Mouse (Mus musculus) erythroblast, adult 5-6 weeks (primary cell): Measurements from ENCODE around the gene Fzr1. TPM values are rescaled to one million over a fixed set of nuclear protein-coding genes. Genes with fewer than 3 reads are reported as not detected.

Experiments used
- ATAC-seq: replicated peaks from 2 replicates; pipeline ENCODE4 v1.8.0; 2016; ENCODE audit warnings: moderate number of reproducible peaks, mild to moderate bottlenecking, moderate TSS enrichment, inconsistent platforms; ENCODE audit not compliant: poor library complexity, low FRiP score, severe bottlenecking
- total RNA-seq, 2 experiments: library from RNA; stranded (forward) in 1 of 2; stranded (reverse) in 1 of 2; fragments of 150-400 nt in 1 of 2; fragments of 200-764, 138-1000 nt in 1 of 2; gene quantifications; 2 replicates each; pipeline versions ENCODE4 v1.2.3 to v1.2.4; 2015 to 2017; ENCODE audit warnings: low replicate concordance in 2 of 2

Gene Fzr1
- total RNA-seq, 2 experiments from 2014 or later = 286 to 486 TPM

DNA sequence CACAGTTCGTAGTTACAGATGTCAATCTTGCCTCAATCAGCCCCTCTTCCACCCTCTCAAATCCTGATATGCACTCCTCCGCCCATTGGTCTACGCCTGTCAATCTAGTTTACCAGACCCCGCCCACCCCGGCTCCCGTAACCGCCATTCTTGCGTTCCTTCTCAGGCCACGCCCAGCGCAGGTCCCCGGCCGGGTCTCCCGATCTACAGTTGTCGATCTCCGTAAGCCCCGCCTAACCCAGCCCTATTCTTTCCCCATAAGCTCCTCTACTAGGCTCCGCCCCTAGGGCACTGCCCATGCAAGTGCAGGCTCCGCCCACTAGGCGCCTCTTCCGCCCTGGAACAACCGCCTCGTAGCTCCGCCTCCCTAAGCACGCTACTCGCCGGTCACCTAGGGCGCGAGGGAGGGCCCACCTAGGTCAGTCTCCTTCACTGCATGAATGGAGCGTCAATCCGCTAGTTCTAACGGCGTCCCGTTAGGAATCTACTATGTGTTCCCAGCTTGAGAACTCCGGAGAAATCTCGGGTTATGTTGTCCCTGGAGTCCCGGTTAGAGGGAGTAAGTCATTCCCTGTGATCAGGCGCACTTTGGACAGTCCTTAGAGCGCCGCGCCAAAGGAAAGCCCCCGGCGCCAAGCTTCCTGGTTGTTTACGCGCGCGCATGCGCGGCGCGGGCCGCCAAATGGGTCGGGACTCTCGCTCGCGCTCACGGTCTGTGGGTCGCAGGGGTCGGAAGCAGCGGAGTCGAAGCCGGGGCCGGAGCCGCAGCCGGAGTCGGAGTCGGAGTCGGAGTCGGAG, 57.6 kb downstream of the Fzr1 start, which contains the start of gene Cactin:
TSS of gene Cactin (plus strand) at position 554 of the 798 bp plus-strand sequence.
- ATAC-seq = peak; percentile 80

DNA sequence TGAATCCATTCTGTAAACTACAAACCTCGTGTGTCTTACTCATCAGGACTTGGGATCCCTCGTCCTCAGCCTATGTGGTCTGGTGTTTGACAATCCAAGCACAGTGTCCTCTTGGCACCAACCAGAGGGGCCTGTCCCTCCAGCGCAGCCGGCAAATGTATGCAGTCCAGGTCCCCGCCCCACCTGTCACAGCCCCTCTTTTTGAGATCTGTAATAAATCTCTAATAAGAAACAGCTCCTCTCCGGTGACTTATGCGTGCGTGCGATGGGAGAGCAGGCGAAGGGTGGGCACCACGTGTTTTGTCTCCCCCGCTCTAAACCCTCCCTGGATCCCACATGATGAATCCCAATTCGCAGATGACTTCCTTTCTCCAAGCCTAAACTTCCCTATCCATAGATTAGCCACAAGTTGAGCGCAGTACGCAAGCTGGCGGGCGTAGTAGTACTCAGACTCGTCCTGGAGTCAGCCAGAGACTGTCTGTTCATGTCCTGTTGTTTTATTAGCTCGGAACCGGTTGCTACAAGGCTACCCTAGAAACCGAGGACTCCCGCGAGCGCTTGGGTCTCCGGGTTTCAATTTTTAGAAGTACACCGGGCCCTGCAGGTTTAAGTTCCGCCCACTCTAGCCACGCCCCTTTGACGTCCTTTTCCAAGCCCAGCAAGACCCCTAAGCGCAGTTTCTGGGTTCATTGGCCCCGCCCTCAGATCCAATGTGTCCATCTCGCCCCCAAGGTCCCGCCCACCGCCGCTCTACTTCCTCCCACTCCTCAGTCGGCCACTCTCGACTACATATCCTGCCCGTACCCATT, 58.4 kb downstream of the Fzr1 start:
- peak; percentile 35 for ATAC-seq

DNA sequence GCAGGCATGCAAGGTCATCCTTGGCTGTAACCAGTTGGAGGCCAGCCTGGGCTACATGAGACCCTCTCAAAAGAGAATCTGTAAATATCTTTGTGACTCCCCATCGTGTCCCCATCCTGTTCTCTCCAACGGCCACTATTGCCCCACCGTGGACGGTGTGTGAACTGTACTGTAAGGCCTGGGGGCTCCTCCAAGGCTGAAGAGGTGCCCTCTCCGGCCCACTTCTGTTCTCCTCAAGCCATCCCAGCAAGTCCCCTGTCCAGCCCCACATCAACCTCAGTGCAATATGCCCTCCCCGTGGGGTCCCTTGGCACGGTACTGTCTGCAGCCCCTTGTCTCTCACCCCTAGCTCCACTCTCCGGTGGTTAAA, 59.0 kb downstream of the Fzr1 start:
- ATAC-seq = no peak

DNA sequence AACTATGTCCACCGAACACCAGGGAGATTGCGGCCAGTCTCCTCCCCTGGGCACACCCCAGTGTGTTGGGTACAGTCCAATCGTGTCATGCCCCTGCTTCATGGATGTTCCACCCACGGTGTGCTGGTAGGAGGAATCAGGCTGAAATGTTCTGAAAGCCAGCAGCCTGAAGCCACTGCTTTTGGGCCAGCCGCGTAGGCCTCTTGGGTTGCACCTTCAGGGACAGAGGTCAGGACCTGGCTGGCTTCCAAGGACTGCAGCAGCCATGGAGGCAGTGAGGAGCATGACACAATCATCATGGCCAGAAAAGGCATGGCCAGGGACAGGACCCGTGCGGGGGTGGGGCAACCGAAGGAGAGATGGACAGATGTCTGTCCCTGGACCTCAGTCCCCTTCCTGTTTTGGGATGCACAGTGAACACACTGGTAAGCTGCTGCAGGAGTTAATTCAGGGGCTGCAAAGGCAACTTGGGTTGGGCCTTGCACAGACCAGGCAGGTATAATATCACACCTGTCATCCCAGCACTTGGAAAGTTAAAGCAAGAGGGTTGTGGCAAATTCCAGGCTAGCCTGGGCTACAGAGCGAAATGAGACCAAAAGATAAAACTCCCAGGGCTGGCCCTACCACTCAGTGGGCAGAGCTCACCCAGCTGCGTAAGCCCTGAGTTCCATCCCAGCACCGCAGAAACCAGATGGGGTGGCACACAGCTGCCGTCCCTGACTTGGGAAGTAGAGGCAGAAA, 59.6 kb downstream of the Fzr1 start:
- no peak for ATAC-seq

DNA sequence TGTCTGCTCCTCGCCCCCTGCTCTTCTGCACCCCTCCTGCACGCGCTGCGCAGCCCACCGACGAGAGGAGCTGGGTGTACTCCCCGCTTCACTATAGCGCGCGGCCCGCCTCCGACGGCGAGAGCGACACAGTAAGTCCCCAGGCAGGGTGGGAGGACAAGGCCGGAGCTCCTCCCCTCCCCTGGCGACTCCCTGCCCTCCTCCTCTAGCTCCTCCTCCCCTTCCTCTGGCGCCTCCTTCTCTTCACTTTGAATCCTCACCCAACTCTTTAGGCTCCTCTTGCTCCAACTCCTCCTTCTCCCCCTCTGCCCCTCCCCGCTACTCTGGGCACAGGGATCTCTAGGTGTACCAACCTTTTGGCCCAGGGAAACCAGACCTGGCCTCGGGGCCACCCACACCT, 61.0 kb downstream of the Fzr1 start:
- ATAC-seq = no peak

DNA sequence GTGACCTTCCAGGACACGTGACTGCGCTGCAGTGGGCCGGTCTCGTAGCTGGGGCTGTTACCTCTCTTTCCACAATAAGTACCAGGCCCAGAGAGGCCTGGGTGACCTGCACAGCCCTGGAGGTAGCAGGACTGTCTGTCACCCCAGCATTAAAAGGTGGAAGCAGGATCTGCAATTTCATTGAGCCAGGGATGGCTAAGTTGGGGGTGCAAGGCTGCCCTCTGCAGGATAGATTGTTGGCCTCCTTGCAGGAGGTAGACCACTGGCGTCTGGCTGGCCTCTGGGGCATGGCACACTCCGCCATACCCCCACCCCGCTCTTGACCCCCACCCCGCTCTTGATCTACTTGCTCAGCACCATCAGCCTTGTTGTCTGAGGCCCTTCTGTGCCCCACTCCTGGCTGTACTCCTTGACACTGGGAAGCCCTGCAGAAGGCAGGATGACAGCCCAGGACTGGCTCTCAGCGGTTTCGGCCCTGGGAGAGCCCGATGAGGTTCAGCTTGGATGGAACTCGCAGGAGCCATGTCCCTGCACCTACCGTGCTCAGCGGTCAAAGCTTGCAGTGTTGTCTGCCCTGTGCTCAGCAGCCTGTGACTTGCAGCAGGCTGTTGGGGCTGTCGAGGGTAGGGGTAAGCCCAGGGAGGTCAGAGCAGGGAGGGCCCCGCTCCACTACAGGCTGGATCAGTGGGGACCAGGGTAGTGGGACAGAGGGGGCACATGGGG, 61.8 kb downstream of the Fzr1 start:
- no peak for ATAC-seq

Other genes starting within 250 kb of the Fzr1 start
Only the 30 nearest of the 34 such genes appear.
- gene Pias4, start 210.6 kb downstream of the Fzr1 start, total RNA-seq (2015; ENCODE audit: low replicate concordance) = 4.4 and 11.3 TPM in 2 replicates
- gene Pias4, start 210.6 kb downstream of the Fzr1 start, total RNA-seq (2017; ENCODE audit: low replicate concordance) = 12.3 and 19.3 TPM in 2 replicates
- 227 and 267 TPM in 2 replicates for gene Eef2, start 201.9 kb downstream of the Fzr1 start, total RNA-seq (2015; ENCODE audit: low replicate concordance)
- gene Eef2, start 201.9 kb downstream of the Fzr1 start, total RNA-seq (2017; ENCODE audit: low replicate concordance) = 388 and 458 TPM in 2 replicates
- 3.3 and 7.3 TPM in 2 replicates for gene Dapk3, start 195.5 kb downstream of the Fzr1 start, total RNA-seq (2015; ENCODE audit: low replicate concordance)
- gene Dapk3, start 195.5 kb downstream of the Fzr1 start, total RNA-seq (2017; ENCODE audit: low replicate concordance) = 10.8 and 11.8 TPM in 2 replicates
- not detected in 2 replicates for gene 4930442H23Rik, start 194.7 kb downstream of the Fzr1 start, total RNA-seq (2015; ENCODE audit: low replicate concordance)
- not detected in 2 replicates for gene 4930442H23Rik, start 194.7 kb downstream of the Fzr1 start, total RNA-seq (2017; ENCODE audit: low replicate concordance)
- not detected in 2 replicates for gene Nmrk2, start 176.5 kb downstream of the Fzr1 start, total RNA-seq (2015; ENCODE audit: low replicate concordance)
- not detected in 2 replicates for gene Nmrk2, start 176.5 kb downstream of the Fzr1 start, total RNA-seq (2017; ENCODE audit: low replicate concordance)
- not detected in 2 replicates for gene Atcay, start 147.7 kb downstream of the Fzr1 start, total RNA-seq (2015; ENCODE audit: low replicate concordance)
- not detected in 2 replicates for gene Atcay, start 147.7 kb downstream of the Fzr1 start, total RNA-seq (2017; ENCODE audit: low replicate concordance)
- gene Zfr2, start 145.4 kb downstream of the Fzr1 start, total RNA-seq (2015; ENCODE audit: low replicate concordance) = not detected in 2 replicates
- not detected in 2 replicates for gene Zfr2, start 145.4 kb downstream of the Fzr1 start, total RNA-seq (2017; ENCODE audit: low replicate concordance)
- gene Matk, start 125.6 kb downstream of the Fzr1 start, total RNA-seq (2015; ENCODE audit: low replicate concordance) = 0.42 and 0.96 TPM in 2 replicates
- 4.3 TPM in 2 replicates for gene Matk, start 125.6 kb downstream of the Fzr1 start, total RNA-seq (2017; ENCODE audit: low replicate concordance)
- gene Mrpl54, start 111.6 kb downstream of the Fzr1 start, total RNA-seq (2015; ENCODE audit: low replicate concordance) = 6.3 and 56.3 TPM in 2 replicates
- 23.1 and 36.6 TPM in 2 replicates for gene Mrpl54, start 111.6 kb downstream of the Fzr1 start, total RNA-seq (2017; ENCODE audit: low replicate concordance)
- gene Apba3, start 111.6 kb downstream of the Fzr1 start, total RNA-seq (2015; ENCODE audit: low replicate concordance) = 3.3 and 4.4 TPM in 2 replicates
- gene Apba3, start 111.6 kb downstream of the Fzr1 start, total RNA-seq (2017; ENCODE audit: low replicate concordance) = 4.3 and 10.8 TPM in 2 replicates
- 3.3 TPM in 1 of 2 replicates, not detected in the other for gene Tjp3, start 86.9 kb downstream of the Fzr1 start, total RNA-seq (2015; ENCODE audit: low replicate concordance)
- gene Tjp3, start 86.9 kb downstream of the Fzr1 start, total RNA-seq (2017; ENCODE audit: low replicate concordance) = 0.60 and 1.7 TPM in 2 replicates
- gene Pip5k1c, start 85.6 kb downstream of the Fzr1 start, total RNA-seq (2015; ENCODE audit: low replicate concordance) = 9.6 and 11.3 TPM in 2 replicates
- 10.8 and 11.3 TPM in 2 replicates for gene Pip5k1c, start 85.6 kb downstream of the Fzr1 start, total RNA-seq (2017; ENCODE audit: low replicate concordance)
- gene Cactin, start 57.4 kb downstream of the Fzr1 start, total RNA-seq (2015; ENCODE audit: low replicate concordance) = 5.6 and 6.1 TPM in 2 replicates
- 18.0 and 27.7 TPM in 2 replicates for gene Cactin, start 57.4 kb downstream of the Fzr1 start, total RNA-seq (2017; ENCODE audit: low replicate concordance)
- gene Tbxa2r, start 49.8 kb downstream of the Fzr1 start, total RNA-seq (2015; ENCODE audit: low replicate concordance) = not detected in 2 replicates
- not detected in 2 replicates for gene Tbxa2r, start 49.8 kb downstream of the Fzr1 start, total RNA-seq (2017; ENCODE audit: low replicate concordance)
- gene Gipc3, start 35.2 kb downstream of the Fzr1 start, total RNA-seq (2015; ENCODE audit: low replicate concordance) = not detected in 2 replicates
- gene Gipc3, start 35.2 kb downstream of the Fzr1 start, total RNA-seq (2017; ENCODE audit: low replicate concordance) = not detected in 2 replicates
- gene Hmg20b, start 28.0 kb downstream of the Fzr1 start, total RNA-seq (2015; ENCODE audit: low replicate concordance) = 9.2 and 14.6 TPM in 2 replicates
- gene Hmg20b, start 28.0 kb downstream of the Fzr1 start, total RNA-seq (2017; ENCODE audit: low replicate concordance) = 14.1 and 30.2 TPM in 2 replicates
- 1.9 and 2.5 TPM in 2 replicates for gene Mfsd12, start 21.0 kb downstream of the Fzr1 start, total RNA-seq (2015; ENCODE audit: low replicate concordance)
- 8.7 and 10.6 TPM in 2 replicates for gene Mfsd12, start 21.0 kb downstream of the Fzr1 start, total RNA-seq (2017; ENCODE audit: low replicate concordance)
- 15.6 and 27.0 TPM in 2 replicates for gene 4930404N11Rik, start 12.7 kb downstream of the Fzr1 start, total RNA-seq (2015; ENCODE audit: low replicate concordance)
- 35.7 and 41.5 TPM in 2 replicates for gene 4930404N11Rik, start 12.7 kb downstream of the Fzr1 start, total RNA-seq (2017; ENCODE audit: low replicate concordance)
- gene Dohh, start 5.9 kb upstream of the Fzr1 start, total RNA-seq (2015; ENCODE audit: low replicate concordance) = 10.4 and 11.7 TPM in 2 replicates
- 32.5 and 33.7 TPM in 2 replicates for gene Dohh, start 5.9 kb upstream of the Fzr1 start, total RNA-seq (2017; ENCODE audit: low replicate concordance)
- gene Gm48551, start 6.0 kb upstream of the Fzr1 start, total RNA-seq (2015; ENCODE audit: low replicate concordance) = 2.5 and 3.7 TPM in 2 replicates
- gene Gm48551, start 6.0 kb upstream of the Fzr1 start, total RNA-seq (2017; ENCODE audit: low replicate concordance) = 1.3 TPM in 1 of 2 replicates, not detected in the other
- gene Gm48552, start 10.5 kb upstream of the Fzr1 start, total RNA-seq (2015; ENCODE audit: low replicate concordance) = not detected in 2 replicates
- 5.6 TPM in 1 of 2 replicates, not detected in the other for gene Gm48552, start 10.5 kb upstream of the Fzr1 start, total RNA-seq (2017; ENCODE audit: low replicate concordance)
- gene Smim24, start 14.5 kb upstream of the Fzr1 start, total RNA-seq (2015; ENCODE audit: low replicate concordance) = 5.4 TPM in 1 of 2 replicates, not detected in the other
- gene Smim24, start 14.5 kb upstream of the Fzr1 start, total RNA-seq (2017; ENCODE audit: low replicate concordance) = 1.8 and 3.8 TPM in 2 replicates
- 13.4 and 23.8 TPM in 2 replicates for gene Nfic, start 77.1 kb upstream of the Fzr1 start, total RNA-seq (2015; ENCODE audit: low replicate concordance)
- 0.84 and 8.2 TPM in 2 replicates for gene Nfic, start 77.1 kb upstream of the Fzr1 start, total RNA-seq (2017; ENCODE audit: low replicate concordance)
- not detected in 2 replicates for gene Celf5, start 104.2 kb upstream of the Fzr1 start, total RNA-seq (2015; ENCODE audit: low replicate concordance)
- 0.68 TPM in 1 of 2 replicates, not detected in the other for gene Celf5, start 104.2 kb upstream of the Fzr1 start, total RNA-seq (2017; ENCODE audit: low replicate concordance)
- 8.1 and 46.4 TPM in 2 replicates for gene Ncln, start 117.9 kb upstream of the Fzr1 start, total RNA-seq (2015; ENCODE audit: low replicate concordance)
- gene Ncln, start 117.9 kb upstream of the Fzr1 start, total RNA-seq (2017; ENCODE audit: low replicate concordance) = 10.8 and 12.8 TPM in 2 replicates
- gene S1pr4, start 121.6 kb upstream of the Fzr1 start, total RNA-seq (2015; ENCODE audit: low replicate concordance) = 2.9 and 4.6 TPM in 2 replicates
- gene S1pr4, start 121.6 kb upstream of the Fzr1 start, total RNA-seq (2017; ENCODE audit: low replicate concordance) = 2.1 and 6.0 TPM in 2 replicates
- 2.1 and 12.1 TPM in 2 replicates for gene Gna15, start 145.7 kb upstream of the Fzr1 start, total RNA-seq (2015; ENCODE audit: low replicate concordance)
- gene Gna15, start 145.7 kb upstream of the Fzr1 start, total RNA-seq (2017; ENCODE audit: low replicate concordance) = 6.3 and 14.8 TPM in 2 replicates
- gene Gna11, start 166.7 kb upstream of the Fzr1 start, total RNA-seq (2015; ENCODE audit: low replicate concordance) = 1.9 and 2.1 TPM in 2 replicates
- gene Gna11, start 166.7 kb upstream of the Fzr1 start, total RNA-seq (2017; ENCODE audit: low replicate concordance) = 5.9 and 10.9 TPM in 2 replicates
- 68.5 and 77.8 TPM in 2 replicates for gene Aes, start 181.0 kb upstream of the Fzr1 start, total RNA-seq (2015; ENCODE audit: low replicate concordance)
- 31.4 and 81.9 TPM in 2 replicates for gene Aes, start 181.0 kb upstream of the Fzr1 start, total RNA-seq (2017; ENCODE audit: low replicate concordance)
- not detected in 2 replicates for gene Tle2, start 196.0 kb upstream of the Fzr1 start, total RNA-seq (2015; ENCODE audit: low replicate concordance)
- gene Tle2, start 196.0 kb upstream of the Fzr1 start, total RNA-seq (2017; ENCODE audit: low replicate concordance) = not detected in 2 replicates